Mouse (Mus musculus): ENCODE measurements at regions not wholly inside any gene's neighbourhood (a gene's known extent, or its start where the extent isn't known, plus 50 kb on each side); places are given as distances from the start of the nearest gene placed in this dataset.

- Histone ChIP-seq H3K27me3 (ENCODE audit: control insufficient read depth, insufficient read depth, low read length) (no peaks in the 10 kb centered on the region), H3K4me3 (ENCODE audit: control insufficient read depth, low read depth, low read length) (no peak overlapping the region), H3K27ac (ENCODE audit: control insufficient read depth, insufficient read depth, low read depth, low read length) (no peak overlapping the region), H3K36me3 (ENCODE audit: control insufficient read depth, insufficient read depth, low read length) (no peaks in the 10 kb centered on the region), H3K4me1 (ENCODE audit: control insufficient read depth, insufficient read depth, low read length) (no peaks in the 10 kb centered on the region)
- TF ChIP-seq CTCF (IDR thresholded peaks at IDR 0.05; ENCODE audit: control insufficient read depth, insufficient read depth, insufficient replicate concordance, low read depth, low read length) (no peak), POLR2A (IDR thresholded peaks at IDR 0.05; ENCODE audit: control insufficient read depth, low read depth, low read length) (no peak)
These were observed 228.4 kb upstream of the Gpc5 start for GRCm38 (mm10) chr14:114863585-114863984.

- Histone ChIP-seq H3K27me3 (ENCODE audit: control insufficient read depth, insufficient read depth, low read length) (no peaks in the 10 kb centered on the region), H3K27ac (ENCODE audit: control insufficient read depth, insufficient read depth, low read depth, low read length) (no peak overlapping the region), H3K4me3 (ENCODE audit: control insufficient read depth, low read depth, low read length) (no peak overlapping the region), H3K36me3 (ENCODE audit: control insufficient read depth, insufficient read depth, low read length) (no peaks in the 10 kb centered on the region), H3K4me1 (ENCODE audit: control insufficient read depth, insufficient read depth, low read length) (no peaks in the 10 kb centered on the region)
- no peak for TF ChIP-seq CTCF (IDR thresholded peaks at IDR 0.05; ENCODE audit: control insufficient read depth, insufficient read depth, insufficient replicate concordance, low read depth, low read length)
- no peak for TF ChIP-seq POLR2A (IDR thresholded peaks at IDR 0.05; ENCODE audit: control insufficient read depth, low read depth, low read length)
These were observed 227.9 kb upstream of the Gpc5 start for GRCm38 (mm10) chr14:114864102-114864501.

GRCm38 (mm10) chr14:114869233-114869632 is 222.8 kb upstream of the Gpc5 start:
- Histone ChIP-seq H3K36me3 (ENCODE audit: control insufficient read depth, insufficient read depth, low read length) (no peaks in the 10 kb centered on the region), H3K4me3 (ENCODE audit: control insufficient read depth, low read depth, low read length) (no peak overlapping the region), H3K27me3 (ENCODE audit: control insufficient read depth, insufficient read depth, low read length) (no peaks in the 10 kb centered on the region), H3K4me1 (ENCODE audit: control insufficient read depth, insufficient read depth, low read length) (no peaks in the 10 kb centered on the region), H3K27ac (ENCODE audit: control insufficient read depth, insufficient read depth, low read depth, low read length) (no peak overlapping the region)
- TF ChIP-seq POLR2A (IDR thresholded peaks at IDR 0.05; ENCODE audit: control insufficient read depth, low read depth, low read length) (no peak), CTCF (IDR thresholded peaks at IDR 0.05; ENCODE audit: control insufficient read depth, insufficient read depth, insufficient replicate concordance, low read depth, low read length) (no peak)

GRCm38 (mm10) chr14:114875101-114875500 is 216.9 kb upstream of the Gpc5 start:
- Histone ChIP-seq H3K27ac (ENCODE audit: control insufficient read depth, insufficient read depth, low read depth, low read length) (no peak overlapping the region), H3K36me3 (ENCODE audit: control insufficient read depth, insufficient read depth, low read length) (no peaks in the 10 kb centered on the region)
- TF ChIP-seq POLR2A (IDR thresholded peaks at IDR 0.05; ENCODE audit: control insufficient read depth, low read depth, low read length): no peak
- no peak for TF ChIP-seq CTCF (IDR thresholded peaks at IDR 0.05; ENCODE audit: control insufficient read depth, insufficient read depth, insufficient replicate concordance, low read depth, low read length)

GRCm38 (mm10) chr14:114876427-114876826 is 215.6 kb upstream of the Gpc5 start:
- TF ChIP-seq CTCF (IDR thresholded peaks at IDR 0.05; ENCODE audit: control insufficient read depth, insufficient read depth, insufficient replicate concordance, low read depth, low read length) (no peak), POLR2A (IDR thresholded peaks at IDR 0.05; ENCODE audit: control insufficient read depth, low read depth, low read length) (no peak)
- no peak overlapping the region for H3K27ac ChIP-seq (ENCODE audit: control insufficient read depth, insufficient read depth, low read depth, low read length)
- H3K4me1 ChIP-seq (ENCODE audit: control insufficient read depth, insufficient read depth, low read length): no peaks in the 10 kb centered on the region

More at GRCm38 (mm10) chr14:114875101-114875500, 216.9 kb upstream of the Gpc5 start:
- Histone ChIP-seq H3K27me3 (ENCODE audit: control insufficient read depth, insufficient read depth, low read length) (no peaks in the 10 kb centered on the region), H3K4me3 (ENCODE audit: control insufficient read depth, low read depth, low read length) (no peak overlapping the region), H3K4me1 (ENCODE audit: control insufficient read depth, insufficient read depth, low read length) (no peaks in the 10 kb centered on the region)

GRCm38 (mm10) chr14:114877477-114877876 is 214.5 kb upstream of the Gpc5 start:
- no peak overlapping the region for H3K4me3 ChIP-seq (ENCODE audit: control insufficient read depth, low read depth, low read length)
- TF ChIP-seq POLR2A (IDR thresholded peaks at IDR 0.05; ENCODE audit: control insufficient read depth, low read depth, low read length): no peak
- no peak for TF ChIP-seq CTCF (IDR thresholded peaks at IDR 0.05; ENCODE audit: control insufficient read depth, insufficient read depth, insufficient replicate concordance, low read depth, low read length)
- H3K4me1 ChIP-seq (ENCODE audit: control insufficient read depth, insufficient read depth, low read length): no peaks in the 10 kb centered on the region
- no peaks in the 10 kb centered on the region for H3K36me3 ChIP-seq (ENCODE audit: control insufficient read depth, insufficient read depth, low read length)
- no peaks in the 10 kb centered on the region for H3K27me3 ChIP-seq (ENCODE audit: control insufficient read depth, insufficient read depth, low read length)
- no peak overlapping the region for H3K27ac ChIP-seq (ENCODE audit: control insufficient read depth, insufficient read depth, low read depth, low read length)

More at GRCm38 (mm10) chr14:114876427-114876826, 215.6 kb upstream of the Gpc5 start:
- no peak overlapping the region for H3K4me3 ChIP-seq (ENCODE audit: control insufficient read depth, low read depth, low read length)
- no peaks in the 10 kb centered on the region for H3K27me3 ChIP-seq (ENCODE audit: control insufficient read depth, insufficient read depth, low read length)
- H3K36me3 ChIP-seq (ENCODE audit: control insufficient read depth, insufficient read depth, low read length): no peaks in the 10 kb centered on the region

- no peaks in the 10 kb centered on the region for H3K36me3 ChIP-seq (ENCODE audit: control insufficient read depth, insufficient read depth, low read length)
- no peaks in the 10 kb centered on the region; the same call in 1 of the 2 replicates for H3K4me1 ChIP-seq (ENCODE audit: control insufficient read depth, insufficient read depth, low read length)
- no peaks in the 10 kb centered on the region for H3K27me3 ChIP-seq (ENCODE audit: control insufficient read depth, insufficient read depth, low read length)
- H3K27ac ChIP-seq (ENCODE audit: control insufficient read depth, insufficient read depth, low read depth, low read length): no peak overlapping the region
- TF ChIP-seq POLR2A (IDR thresholded peaks at IDR 0.05; ENCODE audit: control insufficient read depth, low read depth, low read length): no peak
- TF ChIP-seq CTCF (IDR thresholded peaks at IDR 0.05; ENCODE audit: control insufficient read depth, insufficient read depth, insufficient replicate concordance, low read depth, low read length): no peak
- no peak overlapping the region for H3K4me3 ChIP-seq (ENCODE audit: control insufficient read depth, low read depth, low read length)
These were observed 211.7 kb upstream of the Gpc5 start for GRCm38 (mm10) chr14:114880291-114880690.

- Histone ChIP-seq H3K4me3 (ENCODE audit: control insufficient read depth, low read depth, low read length) (no peak overlapping the region), H3K4me1 (ENCODE audit: control insufficient read depth, insufficient read depth, low read length) (no peaks in the 10 kb centered on the region), H3K27ac (ENCODE audit: control insufficient read depth, insufficient read depth, low read depth, low read length) (no peak overlapping the region), H3K36me3 (ENCODE audit: control insufficient read depth, insufficient read depth, low read length) (no peaks in the 10 kb centered on the region), H3K27me3 (ENCODE audit: control insufficient read depth, insufficient read depth, low read length) (no peaks in the 10 kb centered on the region)
- no peak for TF ChIP-seq POLR2A (IDR thresholded peaks at IDR 0.05; ENCODE audit: control insufficient read depth, low read depth, low read length)
- no peak for TF ChIP-seq CTCF (IDR thresholded peaks at IDR 0.05; ENCODE audit: control insufficient read depth, insufficient read depth, insufficient replicate concordance, low read depth, low read length)
These were observed 187.9 kb upstream of the Gpc5 start for GRCm38 (mm10) chr14:114904109-114904508.
